8 mouse cellular contexts compared by ENCODE assay signal in genomic region chr15:89169431-89169830, GRCm38 (mm10). TPM values are rescaled to one million over a fixed set of nuclear protein-coding genes. Genes with fewer than 3 reads are reported as not detected.
DNase-seq lines count a peak whose midpoint lies in the region; ATAC-seq lines count a peak whose summit lies in the region.

No protein-coding gene starts in this region.

- peak overlapping the region; percentile 17; the same call in 1 of the 2 replicates for H3K9ac ChIP-seq in hindbrain, embryonic 14.5 days

- H3K27ac ChIP-seq in hindbrain, embryonic 14.5 days = peak overlapping the region; percentile 61; the same call in 1 of the 2 replicates

- H3K9me3 ChIP-seq in hindbrain, embryonic 14.5 days (ENCODE audit: control insufficient read depth, low read length) = no peaks in the 10 kb centered on the region

- peaks cover 55% of the 10 kb centered on the region for H3K36me3 ChIP-seq in hindbrain, embryonic 14.5 days (replicated peaks; ENCODE audit: control insufficient read depth, insufficient read depth)

- DNase-seq in NIH3T3 (ENCODE audit: low read depth) = peak; percentile 95
- DNase-seq in cerebellum, postnatal 25 days = peak; percentile 82 to 87
- DNase-seq in frontal cortex, postnatal 36 days (ENCODE audit: low spot score in 2 of 2) = peak; percentile 79 to 85
- DNase-seq in hindbrain, embryonic 14.5 days (ENCODE audit: low spot score) = peak; percentile 59
- peak; percentile 81 to 87 for DNase-seq in left cerebral cortex, adult 18-20 months (ENCODE audit: low spot score in 2 of 2)
- DNase-seq in lung, postnatal 25 days (ENCODE audit: low spot score) = peak; percentile 93
- peak; percentile 67 for DNase-seq in right cerebral cortex, postnatal 4 days
- no peak for DNase-seq in spleen, postnatal 4 days (ENCODE audit: low spot score in 2 of 2)

- H3K4me2 ChIP-seq in hindbrain, embryonic 14.5 days (replicated peaks) = peak overlapping the region; percentile 13

- no peak overlapping the region for H3K4me3 ChIP-seq in hindbrain, embryonic 14.5 days (replicated peaks; ENCODE audit: low read length)

- H3K27me3 ChIP-seq in hindbrain, embryonic 14.5 days (ENCODE audit: control insufficient read depth, insufficient read depth, low read length) = no peaks in the 10 kb centered on the region

- ATAC-seq in hindbrain, embryonic 14.5 days (ENCODE audit: low FRiP score) = peak; percentile 38

- H3K4me1 ChIP-seq in hindbrain, embryonic 14.5 days (replicated peaks; ENCODE audit: control insufficient read depth, insufficient read depth, low read length) = peaks cover 47% of the 10 kb centered on the region

- WGBS in hindbrain, embryonic 14.5 days = 6% methylated on average over 10 of the region's 10 CpGs

RNA-seq across cellular contexts. Expression of gene Plxnb2, which starts 11.2 kb away (rescaled TPM):
- 99.2 and 101 TPM in 2 replicates for polyA plus RNA-seq in hindbrain, embryonic 14.5 days (2014; fragmentation: Nextera tagmentation; extraction: Ambion mirVana)
- 10 to 100 TPM; 47.3 to 54.9 TPM for total RNA-seq in left cerebral cortex, adult 18-20 months (2021)

RNA-seq across cellular contexts. Expression of gene Mapk11, which starts 20.0 kb away (rescaled TPM):
- 20.4 and 22.4 TPM in 2 replicates for polyA plus RNA-seq in hindbrain, embryonic 14.5 days (2014; fragmentation: Nextera tagmentation; extraction: Ambion mirVana)
- total RNA-seq in left cerebral cortex, adult 18-20 months (2021) = 10 to 100 TPM; 49.1 to 55.1 TPM

RNA-seq across cellular contexts. Expression of gene Dennd6b, which starts 26.9 kb away (rescaled TPM):
- 71.4 and 71.6 TPM in 2 replicates for polyA plus RNA-seq in hindbrain, embryonic 14.5 days (2014; fragmentation: Nextera tagmentation; extraction: Ambion mirVana)
- 10 to 100 TPM; 45.9 to 52.9 TPM for total RNA-seq in left cerebral cortex, adult 18-20 months (2021)

RNA-seq across cellular contexts. Expression of gene Mapk12, which starts 28.9 kb away (rescaled TPM):
- polyA plus RNA-seq in hindbrain, embryonic 14.5 days (2014; fragmentation: Nextera tagmentation; extraction: Ambion mirVana) = 3.3 and 4.0 TPM in 2 replicates
- total RNA-seq in left cerebral cortex, adult 18-20 months (2021) = 1 to 10 TPM; 7.4 to 9.2 TPM

RNA-seq across cellular contexts. Expression of gene Hdac10, which starts 40.9 kb away (rescaled TPM):
- polyA plus RNA-seq in hindbrain, embryonic 14.5 days (2014; fragmentation: Nextera tagmentation; extraction: Ambion mirVana) = 17.0 and 19.1 TPM in 2 replicates
- total RNA-seq in left cerebral cortex, adult 18-20 months (2021) = 10 to 100 TPM; 15.2 to 15.8 TPM

Comparison
In these comparisons a context has a peak if more than half of its experiments do, and no peak if none do; other contexts are left out.
1. DNase-seq: peak in NIH3T3 (single experiment), cerebellum, postnatal 25 days (2 of 2), frontal cortex, postnatal 36 days (2 of 2), hindbrain, embryonic 14.5 days (single experiment), left cerebral cortex, adult 18-20 months (2 of 2), lung, postnatal 25 days (single experiment) and right cerebral cortex, postnatal 4 days (single experiment); none in spleen, postnatal 4 days (0 of 2).